Mouse (Mus musculus) liver, embryonic 14.5 days (tissue): ENCODE measurements at regions not wholly inside any gene's neighbourhood (a gene's known extent, or its start where the extent isn't known, plus 50 kb on each side); places are given as distances from the start of the nearest gene placed in this dataset.

Experiments used
- CTCF ChIP-seq: IDR thresholded peaks from 2 replicates; pipeline ENCODE4 v1.5.1; 2016; ENCODE audit warnings: antibody characterized with exemption, low read depth, control low read depth
- EP300 ChIP-seq: IDR thresholded peaks from 2 replicates; pipeline ENCODE4 v1.6.1; 2016; ENCODE audit warnings: antibody characterized with exemption, low read depth

- TF ChIP-seq EP300 (no peak), CTCF (no peak)
Measured at GRCm38 (mm10) chr11:79800256-79800655, 161.9 kb downstream of the Utp6 start.
